Comparison of ENCODE assay signal across 26 mouse cellular contexts in genomic region chr10:88252121-88252862, GRCm38 (mm10). TPM values are rescaled to one million over a fixed set of nuclear protein-coding genes. Genes with fewer than 3 reads are reported as not detected.
DNase-seq lines count a peak whose midpoint lies in the region; ATAC-seq and TF ChIP-seq lines count a peak whose summit lies in the region.
"Had no signal": no experiment of that assay in that cellular context is flagged by ENCODE, and none has a peak within 500 bp of the region (broad histone marks: within the 10 kb centered on the region; RNA-seq: fewer than 3 reads in every experiment).

No protein-coding gene starts in this region.

- ATAC-seq in kidney, embryonic 16.5 days (ENCODE audit: low FRiP score, low TSS enrichment) = 0 out of 2 replicates have a peak, but pooled peaks have one; percentile 9
- 0 out of 2 replicates have a peak, but pooled peaks have one; percentile 24 for ATAC-seq in liver, embryonic 16.5 days (ENCODE audit: low read depth)
- ATAC-seq in liver, embryonic 11.5 days (replicated peaks; ENCODE audit: low FRiP score) = no peak
- ATAC-seq in lung, embryonic 16.5 days (ENCODE audit: low read depth) = peak; percentile 60
- peak; percentile 10; the same call in 1 of the 2 replicates for ATAC-seq in stomach, embryonic 15.5 days (ENCODE audit: insufficient read depth, low FRiP score, low read depth)
- ATAC-seq in stomach, postnatal 0 days (ENCODE audit: low FRiP score, low TSS enrichment) = no peak
- ATAC-seq: CD4-positive, CD25-positive, alpha-beta regulatory T cell, adult 4 months; forebrain, embryonic 14.5 days; forebrain, postnatal 0 days had no signal

- no peak overlapping the region for H3K4me3 ChIP-seq in kidney, embryonic 16.5 days (ENCODE audit: low read length)
- no peak overlapping the region for H3K4me3 ChIP-seq in liver, embryonic 16.5 days (ENCODE audit: low read depth, low read length)
- H3K4me3 ChIP-seq in liver, embryonic 11.5 days (ENCODE audit: low read depth, low read length) = no peak overlapping the region
- H3K4me3 ChIP-seq in lung, embryonic 16.5 days (ENCODE audit: low read length) = no peak overlapping the region
- no peak overlapping the region for H3K4me3 ChIP-seq in stomach, embryonic 15.5 days (replicated peaks)
- H3K4me3 ChIP-seq in stomach, postnatal 0 days (ENCODE audit: low read depth, low read length) = no peak overlapping the region
- H3K4me3 ChIP-seq: embryonic facial prominence, embryonic 12.5 days; embryonic facial prominence, embryonic 15.5 days; gastrocnemius, adult 2 months; heart, embryonic 10.5 days; heart, embryonic 13.5 days had no signal

- no peak for DNase-seq in kidney, postnatal 36 days
- no peak for DNase-seq in liver, embryonic 11.5 days (ENCODE audit: low spot score)
- DNase-seq in lung, postnatal 10 days = no peak
- DNase-seq in stomach, postnatal 0 days (ENCODE audit: low spot score) = no peak
- DNase-seq: adrenal gland, adult 2 months; adrenal gland, postnatal 14 days; cerebellum, adult 11 months; cerebellum, adult 2 months; cerebellum, adult 9-11 months; cerebellum, postnatal 25 days; forebrain, postnatal 0 days; gastrocnemius, adult 2 months; gastrocnemius, postnatal 14 days; heart, adult 18-20 months; heart, postnatal 14 days; heart, postnatal 4 days had no signal

- no peaks in the 10 kb centered on the region for H3K27me3 ChIP-seq in kidney, embryonic 16.5 days (ENCODE audit: insufficient read depth, low read length)
- no peaks in the 10 kb centered on the region for H3K27me3 ChIP-seq in liver, embryonic 16.5 days (ENCODE audit: control insufficient read depth, insufficient read depth, low read depth, low read length)
- no peaks in the 10 kb centered on the region for H3K27me3 ChIP-seq in liver, embryonic 11.5 days (replicated peaks; ENCODE audit: control insufficient read depth, insufficient read depth, low read length)
- no peaks in the 10 kb centered on the region for H3K27me3 ChIP-seq in lung, embryonic 16.5 days (ENCODE audit: control insufficient read depth, insufficient read depth, low read depth, low read length)
- no peaks in the 10 kb centered on the region for H3K27me3 ChIP-seq in stomach, embryonic 15.5 days (replicated peaks)
- no peaks in the 10 kb centered on the region for H3K27me3 ChIP-seq in stomach, postnatal 0 days (ENCODE audit: control insufficient read depth, insufficient read depth, low read length)
- H3K27me3 ChIP-seq: embryonic facial prominence, embryonic 12.5 days; embryonic facial prominence, embryonic 15.5 days; heart, embryonic 13.5 days had no signal

- TF ChIP-seq EP300 in stomach, postnatal 0 days (optimal IDR thresholded peaks at IDR 0.05) = no peak

- no peaks in the 10 kb centered on the region for H3K4me1 ChIP-seq in kidney, embryonic 16.5 days (ENCODE audit: insufficient read depth, low read length)
- H3K4me1 ChIP-seq in liver, embryonic 16.5 days (ENCODE audit: control insufficient read depth, low read depth, low read length) = no peaks in the 10 kb centered on the region
- no peaks in the 10 kb centered on the region for H3K4me1 ChIP-seq in liver, embryonic 11.5 days (replicated peaks; ENCODE audit: control insufficient read depth, insufficient read depth, low read length)
- H3K4me1 ChIP-seq in lung, embryonic 16.5 days (replicated peaks; ENCODE audit: control insufficient read depth, insufficient read depth, low read length) = no peaks in the 10 kb centered on the region
- H3K4me1 ChIP-seq in stomach, embryonic 15.5 days = no peaks in the 10 kb centered on the region
- no peaks in the 10 kb centered on the region for H3K4me1 ChIP-seq in stomach, postnatal 0 days (replicated peaks; ENCODE audit: control insufficient read depth, insufficient read depth)
- H3K4me1 ChIP-seq: embryonic facial prominence, embryonic 12.5 days; embryonic facial prominence, embryonic 15.5 days; heart, embryonic 10.5 days; heart, embryonic 13.5 days had no signal

- no peak for TF ChIP-seq CTCF in stomach, postnatal 0 days (IDR thresholded peaks at IDR 0.05; ENCODE audit: low read depth)

- no peaks in the 10 kb centered on the region for H3K36me3 ChIP-seq in kidney, embryonic 16.5 days (ENCODE audit: insufficient read depth, low read length)
- H3K36me3 ChIP-seq in liver, embryonic 16.5 days (ENCODE audit: control insufficient read depth, insufficient read depth) = no peaks in the 10 kb centered on the region
- H3K36me3 ChIP-seq in liver, embryonic 11.5 days (ENCODE audit: control insufficient read depth, insufficient read depth, low read length) = no peaks in the 10 kb centered on the region
- no peaks in the 10 kb centered on the region for H3K36me3 ChIP-seq in lung, embryonic 16.5 days (ENCODE audit: control insufficient read depth, insufficient read depth, low read length)
- no peaks in the 10 kb centered on the region for H3K36me3 ChIP-seq in stomach, embryonic 15.5 days
- no peaks in the 10 kb centered on the region for H3K36me3 ChIP-seq in stomach, postnatal 0 days (ENCODE audit: control insufficient read depth, insufficient read depth, low read length)
- H3K36me3 ChIP-seq: embryonic facial prominence, embryonic 12.5 days; embryonic facial prominence, embryonic 15.5 days; heart, embryonic 10.5 days had no signal

- H3K9me3 ChIP-seq in kidney, embryonic 16.5 days (ENCODE audit: low read length) = no peaks in the 10 kb centered on the region
- no peaks in the 10 kb centered on the region for H3K9me3 ChIP-seq in liver, embryonic 16.5 days (replicated peaks; ENCODE audit: control insufficient read depth, low read length)
- no peaks in the 10 kb centered on the region for H3K9me3 ChIP-seq in liver, embryonic 11.5 days (ENCODE audit: control insufficient read depth, low read length)
- H3K9me3 ChIP-seq in lung, embryonic 16.5 days (ENCODE audit: control insufficient read depth, low read length) = no peaks in the 10 kb centered on the region
- no peaks in the 10 kb centered on the region for H3K9me3 ChIP-seq in stomach, embryonic 15.5 days
- H3K9me3 ChIP-seq in stomach, postnatal 0 days (ENCODE audit: control insufficient read depth, low read length) = no peaks in the 10 kb centered on the region
- H3K9me3 ChIP-seq: embryonic facial prominence, embryonic 12.5 days; embryonic facial prominence, embryonic 15.5 days; heart, embryonic 10.5 days; heart, embryonic 13.5 days had no signal

- H3K4me2 ChIP-seq in kidney, embryonic 16.5 days (replicated peaks; ENCODE audit: low read depth, low read length) = no peak overlapping the region
- no peak overlapping the region for H3K4me2 ChIP-seq in liver, embryonic 16.5 days (ENCODE audit: low read depth, low read length)
- H3K4me2 ChIP-seq in liver, embryonic 11.5 days = no peak overlapping the region
- no peak overlapping the region; the same call in 1 of the 2 replicates for H3K4me2 ChIP-seq in lung, embryonic 16.5 days (ENCODE audit: low read depth, low read length)
- no peak overlapping the region for H3K4me2 ChIP-seq in stomach, embryonic 15.5 days
- H3K4me2 ChIP-seq in stomach, postnatal 0 days (replicated peaks; ENCODE audit: low read depth) = no peak overlapping the region
- H3K4me2 ChIP-seq: embryonic facial prominence, embryonic 12.5 days; embryonic facial prominence, embryonic 15.5 days; heart, embryonic 13.5 days had no signal

- H3K27ac ChIP-seq in kidney, embryonic 16.5 days (ENCODE audit: low read length) = no peak overlapping the region
- H3K27ac ChIP-seq in liver, embryonic 16.5 days (ENCODE audit: low read length) = no peak overlapping the region
- H3K27ac ChIP-seq in liver, embryonic 11.5 days (ENCODE audit: low read depth, low read length) = no peak overlapping the region
- no peak overlapping the region for H3K27ac ChIP-seq in lung, embryonic 16.5 days (ENCODE audit: low read length)
- no peak overlapping the region for H3K27ac ChIP-seq in stomach, embryonic 15.5 days
- H3K27ac ChIP-seq in stomach, postnatal 0 days (replicated peaks) = no peak overlapping the region
- H3K27ac ChIP-seq: embryonic facial prominence, embryonic 12.5 days; embryonic facial prominence, embryonic 15.5 days; gastrocnemius, adult 2 months; heart, embryonic 10.5 days; heart, embryonic 13.5 days had no signal

- WGBS in kidney, embryonic 16.5 days = 57% methylated on average over 9 of the region's 9 CpGs
- WGBS in liver, embryonic 16.5 days (ENCODE audit: insufficient replicate concordance) = 53% methylated on average over 9 of the region's 9 CpGs
- WGBS in liver, embryonic 11.5 days = 65% methylated on average over 9 of the region's 9 CpGs
- WGBS in lung, embryonic 16.5 days = 38% methylated on average over 9 of the region's 9 CpGs
- 58% methylated on average over 9 of the region's 9 CpGs for WGBS in stomach, embryonic 15.5 days
- WGBS in stomach, postnatal 0 days = 61% methylated on average over 9 of the region's 9 CpGs

- H3K9ac ChIP-seq in kidney, embryonic 16.5 days (replicated peaks; ENCODE audit: low read length) = no peak overlapping the region
- H3K9ac ChIP-seq in liver, embryonic 16.5 days (ENCODE audit: low read depth, low read length) = no peak overlapping the region
- H3K9ac ChIP-seq in liver, embryonic 11.5 days (ENCODE audit: low read depth, low read length) = no peak overlapping the region
- H3K9ac ChIP-seq in lung, embryonic 16.5 days (ENCODE audit: low read length) = no peak overlapping the region
- no peak overlapping the region for H3K9ac ChIP-seq in stomach, embryonic 15.5 days
- H3K9ac ChIP-seq in stomach, postnatal 0 days (ENCODE audit: low read length) = no peak overlapping the region
- H3K9ac ChIP-seq: embryonic facial prominence, embryonic 12.5 days; embryonic facial prominence, embryonic 15.5 days; forebrain, postnatal 0 days; heart, embryonic 13.5 days had no signal

RNA-seq across cellular contexts. Expression of gene Washc3, which starts 51.4 kb away (rescaled TPM):
- polyA plus RNA-seq in kidney, embryonic 16.5 days (2015; fragmentation: Nextera tagmentation; extraction: Ambion mirVana) = 63.2 and 70.5 TPM in 2 replicates
- 23.8 and 25.4 TPM in 2 replicates for polyA plus RNA-seq in liver, embryonic 16.5 days (2015; fragmentation: Nextera tagmentation; extraction: Ambion mirVana)
- polyA plus RNA-seq in liver, embryonic 11.5 days (2014; fragmentation: Nextera tagmentation; extraction: Ambion mirVana) = 56.6 and 58.7 TPM in 2 replicates
- 60.4 and 71.0 TPM in 2 replicates for polyA plus RNA-seq in lung, embryonic 16.5 days (2015; fragmentation: Nextera tagmentation; extraction: Ambion mirVana)
- 62.8 and 64.1 TPM in 2 replicates for polyA plus RNA-seq in stomach, embryonic 15.5 days (2015; fragmentation: Nextera tagmentation; extraction: Ambion mirVana)
- 69.4 and 70.0 TPM in 2 replicates for polyA plus RNA-seq in stomach, postnatal 0 days (2015; fragmentation: Nextera tagmentation; extraction: Ambion mirVana)

Comparison
In these comparisons a context has a peak if more than half of its experiments do, and no peak if none do; other contexts are left out.
1. ATAC-seq: peak in kidney, embryonic 16.5 days (single experiment), liver, embryonic 16.5 days (single experiment), lung, embryonic 16.5 days (single experiment) and stomach, embryonic 15.5 days (single experiment); none in liver, embryonic 11.5 days (single experiment) and stomach, postnatal 0 days (single experiment).